Mouse (Mus musculus): ENCODE data around the gene Lrrc7. TPM values are rescaled to one million over a fixed set of nuclear protein-coding genes. Genes with fewer than 3 reads are reported as not detected.

Gene Lrrc7
- polyA plus RNA-seq, 1 experiment from 2014 or later: 0.97 TPM

- ATAC-seq (ENCODE audit: low FRiP score) (no peak), DNase-seq (ENCODE audit: low spot score, missing footprints) (no peak)
- no peak overlapping the region for H3K9ac ChIP-seq (ENCODE audit: low read length)
- H3K27ac ChIP-seq (ENCODE audit: low read depth, low read length): no peak overlapping the region
- H3K4me3 ChIP-seq (ENCODE audit: low read depth, low read length): no peak overlapping the region
- WGBS: 86% methylated on average over 2 of the region's 2 CpGs
- no peak overlapping the region for H3K4me2 ChIP-seq
- H3K4me1 ChIP-seq (ENCODE audit: control insufficient read depth, insufficient read depth, low read length): no peaks in the 10 kb centered on the region
- H3K9me3 ChIP-seq (ENCODE audit: control insufficient read depth, low read length): no peaks in the 10 kb centered on the region
- H3K36me3 ChIP-seq (ENCODE audit: control insufficient read depth, insufficient read depth, low read length): peaks cover 7% of the 10 kb centered on the region
- H3K27me3 ChIP-seq (ENCODE audit: control insufficient read depth, insufficient read depth, low read length): no peaks in the 10 kb centered on the region
Observed at GRCm38 (mm10) chr3:158060621-158061291, 501.3 kb downstream of the Lrrc7 start.

GRCm38 (mm10) chr3:158049508-158049907, 512.5 kb downstream of the Lrrc7 start:
- DNase-seq (ENCODE audit: low spot score, missing footprints) (no peak), ATAC-seq (ENCODE audit: low FRiP score) (no peak)
- Histone ChIP-seq H3K4me3 (ENCODE audit: low read depth, low read length) (no peak overlapping the region), H3K9ac (ENCODE audit: low read length) (no peak overlapping the region), H3K4me1 (ENCODE audit: control insufficient read depth, insufficient read depth, low read length) (no peaks in the 10 kb centered on the region), H3K9me3 (ENCODE audit: control insufficient read depth, low read length) (no peaks in the 10 kb centered on the region), H3K27ac (ENCODE audit: low read depth, low read length) (no peak overlapping the region), H3K27me3 (ENCODE audit: control insufficient read depth, insufficient read depth, low read length) (no peaks in the 10 kb centered on the region), H3K36me3 (ENCODE audit: control insufficient read depth, insufficient read depth, low read length) (0 out of 2 replicates have a peak, but pooled peaks cover 2% of the 10 kb centered on the region), H3K4me2 (no peak overlapping the region)
- WGBS: 92% methylated on average over 2 of the region's 2 CpGs

- ATAC-seq (ENCODE audit: low FRiP score) (no peak), DNase-seq (ENCODE audit: low spot score, missing footprints) (no peak)
- Histone ChIP-seq H3K27me3 (ENCODE audit: control insufficient read depth, insufficient read depth, low read length) (no peaks in the 10 kb centered on the region), H3K4me2 (no peak overlapping the region), H3K36me3 (ENCODE audit: control insufficient read depth, insufficient read depth, low read length) (no peaks in the 10 kb centered on the region), H3K9me3 (ENCODE audit: control insufficient read depth, low read length) (no peaks in the 10 kb centered on the region), H3K4me1 (ENCODE audit: control insufficient read depth, insufficient read depth, low read length) (peaks cover 2% of the 10 kb centered on the region; the same call in 1 of the 2 replicates), H3K27ac (ENCODE audit: low read depth, low read length) (no peak overlapping the region), H3K4me3 (ENCODE audit: low read depth, low read length) (no peak overlapping the region), H3K9ac (ENCODE audit: low read length) (no peak overlapping the region)
- 75% methylated on average over 2 of the region's 2 CpGs for WGBS
Observed at GRCm38 (mm10) chr3:158040755-158041154, 521.3 kb downstream of the Lrrc7 start.

- Histone ChIP-seq H3K27ac (ENCODE audit: low read depth, low read length) (no peak overlapping the region), H3K9ac (ENCODE audit: low read length) (no peak overlapping the region), H3K36me3 (ENCODE audit: control insufficient read depth, insufficient read depth, low read length) (no peaks in the 10 kb centered on the region), H3K27me3 (ENCODE audit: control insufficient read depth, insufficient read depth, low read length) (no peaks in the 10 kb centered on the region), H3K4me3 (ENCODE audit: low read depth, low read length) (no peak overlapping the region), H3K4me1 (ENCODE audit: control insufficient read depth, insufficient read depth, low read length) (peaks cover 6% of the 10 kb centered on the region), H3K4me2 (no peak overlapping the region), H3K9me3 (ENCODE audit: control insufficient read depth, low read length) (no peaks in the 10 kb centered on the region)
- no peak for ATAC-seq (ENCODE audit: low FRiP score)
- WGBS: 83% methylated on average over 3 of the region's 3 CpGs
- DNase-seq (ENCODE audit: low spot score, missing footprints): no peak
Observed at GRCm38 (mm10) chr3:158038106-158038505, 523.9 kb downstream of the Lrrc7 start.

GRCm38 (mm10) chr3:158036329-158036988, 525.6 kb downstream of the Lrrc7 start, which contains the start of the genes Srsf11 and Lrrc40:
Gene Srsf11 (minus strand): TSS chr3:158036639.
Gene Lrrc40 (plus strand): TSS chr3:158036662.
- H3K9ac ChIP-seq (ENCODE audit: low read length): peak within 1 kb of the TSS; percentile 88
- under 1% methylated on average over 55 of the region's 55 CpGs for WGBS
- H3K9me3 ChIP-seq (ENCODE audit: control insufficient read depth, low read length): no peaks in the 10 kb centered on the region
- peak within 1 kb of the TSS; percentile 86 for H3K4me3 ChIP-seq (ENCODE audit: low read depth, low read length)
- ATAC-seq (ENCODE audit: low FRiP score): peak; percentile 95
- peak within 1 kb of the TSS; percentile 68 for H3K27ac ChIP-seq (ENCODE audit: low read depth, low read length)
- peak within 1 kb of the TSS; percentile 64 for H3K4me2 ChIP-seq
- no peaks in the 10 kb centered on the region for H3K36me3 ChIP-seq (ENCODE audit: control insufficient read depth, insufficient read depth, low read length)
- H3K27me3 ChIP-seq (ENCODE audit: control insufficient read depth, insufficient read depth, low read length): no peaks in the 10 kb centered on the region
- peak; percentile 100 for DNase-seq (ENCODE audit: low spot score, missing footprints)
- peaks cover 6% of the 10 kb centered on the region for H3K4me1 ChIP-seq (ENCODE audit: control insufficient read depth, insufficient read depth, low read length)

GRCm38 (mm10) chr3:158035866-158036265, 526.2 kb downstream of the Lrrc7 start:
- 2% methylated on average over 11 of the region's 11 CpGs for WGBS
- Histone ChIP-seq H3K27ac (ENCODE audit: low read depth, low read length) (peak overlapping the region; percentile 68), H3K4me2 (peak overlapping the region; percentile 64), H3K9ac (ENCODE audit: low read length) (peak overlapping the region; percentile 88), H3K27me3 (ENCODE audit: control insufficient read depth, insufficient read depth, low read length) (no peaks in the 10 kb centered on the region), H3K9me3 (ENCODE audit: control insufficient read depth, low read length) (no peaks in the 10 kb centered on the region), H3K4me1 (ENCODE audit: control insufficient read depth, insufficient read depth, low read length) (peaks cover 6% of the 10 kb centered on the region), H3K36me3 (ENCODE audit: control insufficient read depth, insufficient read depth, low read length) (no peaks in the 10 kb centered on the region), H3K4me3 (ENCODE audit: low read depth, low read length) (peak overlapping the region; percentile 86)
- DNase-seq (ENCODE audit: low spot score, missing footprints): no peak
- ATAC-seq (ENCODE audit: low FRiP score): no peak

All from midbrain, embryonic 11.5 days (tissue).